Mouse (Mus musculus): ENCODE data around the gene Cyb5r2.

Cyb5r2 gene

GRCm38 (mm10) chr7:107757308-107758151 is at the start of gene Cyb5r2:
Gene Cyb5r2 (minus strand): TSS chr7:107758032.
- DNase-seq (ENCODE audit: low read depth): no peak

- no peak for DNase-seq (ENCODE audit: low read depth)
These were observed 44.3 kb upstream of the Cyb5r2 start for GRCm38 (mm10) chr7:107802138-107802537.

GRCm38 (mm10) chr7:107801108-107801507 is 43.3 kb upstream of the Cyb5r2 start, which contains the start of gene Ovch2:
Gene Ovch2 (minus strand): TSS chr7:107801208.
- DNase-seq (ENCODE audit: low read depth): no peak

- DNase-seq (ENCODE audit: low read depth): no peak
These were observed 38.7 kb upstream of the Cyb5r2 start for GRCm38 (mm10) chr7:107796500-107796899.

GRCm38 (mm10) chr7:107787977-107788620 is 30.3 kb upstream of the Cyb5r2 start:
- DNase-seq (ENCODE audit: low read depth): no peak

GRCm38 (mm10) chr7:107779611-107780010 is 21.8 kb upstream of the Cyb5r2 start:
- DNase-seq (ENCODE audit: low read depth): no peak

GRCm38 (mm10) chr7:107778216-107778615 is 20.4 kb upstream of the Cyb5r2 start:
- no peak for DNase-seq (ENCODE audit: low read depth)

GRCm38 (mm10) chr7:107770812-107771211 is 13.0 kb upstream of the Cyb5r2 start:
- DNase-seq (ENCODE audit: low read depth): no peak

- no peak for DNase-seq (ENCODE audit: low read depth)
These were observed 1.1 kb downstream of the Cyb5r2 start for GRCm38 (mm10) chr7:107756748-107757147.

GRCm38 (mm10) chr7:107755905-107756304 is 1.9 kb downstream of the Cyb5r2 start:
- no peak for DNase-seq (ENCODE audit: low read depth)

GRCm38 (mm10) chr7:107752031-107752520 is 5.8 kb downstream of the Cyb5r2 start:
- no peak for DNase-seq (ENCODE audit: low read depth)

- DNase-seq (ENCODE audit: low read depth): no peak
These were observed 8.1 kb downstream of the Cyb5r2 start for GRCm38 (mm10) chr7:107749721-107750120.

- DNase-seq (ENCODE audit: low read depth): peak; percentile 14
These were observed 8.6 kb downstream of the Cyb5r2 start for GRCm38 (mm10) chr7:107749270-107749669.

- peak; percentile 11 for DNase-seq (ENCODE audit: low read depth)
These were observed 9.9 kb downstream of the Cyb5r2 start for GRCm38 (mm10) chr7:107747954-107748353.

- no peak for DNase-seq (ENCODE audit: low read depth)
These were observed 10.4 kb downstream of the Cyb5r2 start for GRCm38 (mm10) chr7:107747476-107747875.

- no peak for DNase-seq (ENCODE audit: low read depth)
These were observed 11.8 kb downstream of the Cyb5r2 start for GRCm38 (mm10) chr7:107746036-107746435.

- DNase-seq (ENCODE audit: low read depth): no peak
These were observed 12.7 kb downstream of the Cyb5r2 start for GRCm38 (mm10) chr7:107745111-107745510.

GRCm38 (mm10) chr7:107744454-107744853 is 13.4 kb downstream of the Cyb5r2 start:
- no peak for DNase-seq (ENCODE audit: low read depth)

- no peak for DNase-seq (ENCODE audit: low read depth)
These were observed 14.8 kb downstream of the Cyb5r2 start for GRCm38 (mm10) chr7:107742963-107743465.

GRCm38 (mm10) chr7:107738726-107739125 is 19.1 kb downstream of the Cyb5r2 start:
- DNase-seq (ENCODE audit: low read depth): no peak

GRCm38 (mm10) chr7:107733162-107733561 is 24.7 kb downstream of the Cyb5r2 start:
- no peak for DNase-seq (ENCODE audit: low read depth)

- no peak for DNase-seq (ENCODE audit: low read depth)
These were observed 27.2 kb downstream of the Cyb5r2 start for GRCm38 (mm10) chr7:107730587-107730986.

GRCm38 (mm10) chr7:107727538-107727937 is 30.3 kb downstream of the Cyb5r2 start:
- no peak for DNase-seq (ENCODE audit: low read depth)

All from c-Kit-positive CD71-positive TER-119-negative erythroid progenitor cells, embryonic 14.5 days (primary cell).